In genomic region chr13:55756789-55757188, GRCm38 (mm10) we compare ENCODE assay signal across 10 mouse cellular contexts. TPM values are rescaled to one million over a fixed set of nuclear protein-coding genes. Genes with fewer than 3 reads are reported as not detected.
DNase-seq lines count a peak whose midpoint lies in the region; ATAC-seq and TF ChIP-seq lines count a peak whose summit lies in the region.
"Had no signal": no experiment of that assay in that cellular context is flagged by ENCODE, and none has a peak within 500 bp of the region (broad histone marks: within the 10 kb centered on the region; RNA-seq: fewer than 3 reads in every experiment).

No protein-coding gene starts in this region.

- no peak for DNase-seq in heart, adult 2 months
- DNase-seq in midbrain, embryonic 11.5 days (ENCODE audit: low spot score, missing footprints): peak; percentile 87
- peak; percentile 15 to 50 for DNase-seq in kidney, postnatal 25 days
- DNase-seq in forebrain, postnatal 0 days: no peak
- DNase-seq in layer of hippocampus, postnatal 36 days: no peak
- DNase-seq: adrenal gland, postnatal 25 days had no signal

- H3K4me3 ChIP-seq in heart, embryonic 12.5 days: 0 out of 2 replicates have a peak overlapping the region, but pooled peaks have one; percentile 1
- H3K4me3 ChIP-seq in heart, adult 2 months: no peak overlapping the region
- H3K4me3 ChIP-seq in midbrain, embryonic 11.5 days (ENCODE audit: low read depth, low read length): no peak overlapping the region
- no peak overlapping the region for H3K4me3 ChIP-seq in midbrain, embryonic 16.5 days (ENCODE audit: low read depth, low read length)
- peak overlapping the region; percentile 2; the same call in 1 of the 2 replicates for H3K4me3 ChIP-seq in stomach, embryonic 16.5 days (replicated peaks; ENCODE audit: low read length)
- H3K4me3 ChIP-seq in forebrain, postnatal 0 days (ENCODE audit: low read depth, low read length): no peak overlapping the region
- H3K4me3 ChIP-seq: hindbrain, embryonic 15.5 days had no signal

- TF ChIP-seq CTCF in heart, adult 2 months (IDR thresholded peaks at IDR 0.05): no peak
- TF ChIP-seq CTCF in forebrain, postnatal 0 days (IDR thresholded peaks at IDR 0.05; ENCODE audit: low read depth): no peak

- TF ChIP-seq POLR2A in heart, adult 2 months (IDR thresholded peaks at IDR 0.05; ENCODE audit: insufficient read depth, low read depth, low read length): no peak

- no peaks in the 10 kb centered on the region for H3K27me3 ChIP-seq in heart, embryonic 12.5 days (replicated peaks)
- H3K27me3 ChIP-seq in heart, adult 2 months (ENCODE audit: control insufficient read depth, insufficient read depth, low read length): no peaks in the 10 kb centered on the region
- H3K27me3 ChIP-seq in midbrain, embryonic 11.5 days (ENCODE audit: control insufficient read depth, insufficient read depth, low read length): no peaks in the 10 kb centered on the region
- H3K27me3 ChIP-seq in midbrain, embryonic 16.5 days (ENCODE audit: control insufficient read depth, insufficient read depth, low read depth, low read length): no peaks in the 10 kb centered on the region
- no peaks in the 10 kb centered on the region for H3K27me3 ChIP-seq in stomach, embryonic 16.5 days (ENCODE audit: control insufficient read depth, insufficient read depth, low read length)
- H3K27me3 ChIP-seq in forebrain, postnatal 0 days (ENCODE audit: insufficient read depth, low read length): no peaks in the 10 kb centered on the region
- H3K27me3 ChIP-seq: hindbrain, embryonic 15.5 days had no signal

- no peak for ATAC-seq in heart, embryonic 12.5 days (ENCODE audit: insufficient number of reproducible peaks, low FRiP score)
- no peak for ATAC-seq in midbrain, embryonic 11.5 days (ENCODE audit: low FRiP score)
- ATAC-seq in midbrain, embryonic 16.5 days: no peak
- peak; percentile 65 for ATAC-seq in stomach, embryonic 16.5 days (ENCODE audit: insufficient read depth, low FRiP score)
- no peak for ATAC-seq in forebrain, postnatal 0 days

- no peaks in the 10 kb centered on the region for H3K9me3 ChIP-seq in heart, embryonic 12.5 days (replicated peaks)
- H3K9me3 ChIP-seq in midbrain, embryonic 11.5 days (ENCODE audit: control insufficient read depth, low read length): no peaks in the 10 kb centered on the region
- H3K9me3 ChIP-seq in midbrain, embryonic 16.5 days (replicated peaks; ENCODE audit: control insufficient read depth, low read length, poor library complexity, severe bottlenecking): no peaks in the 10 kb centered on the region
- no peaks in the 10 kb centered on the region for H3K9me3 ChIP-seq in stomach, embryonic 16.5 days (replicated peaks; ENCODE audit: control insufficient read depth, low read length)
- H3K9me3 ChIP-seq in forebrain, postnatal 0 days (ENCODE audit: low read length): no peaks in the 10 kb centered on the region
- H3K9me3 ChIP-seq: hindbrain, embryonic 15.5 days had no signal

- H3K4me2 ChIP-seq in heart, embryonic 12.5 days: peak overlapping the region; percentile 53
- no peak overlapping the region for H3K4me2 ChIP-seq in midbrain, embryonic 11.5 days
- no peak overlapping the region for H3K4me2 ChIP-seq in midbrain, embryonic 16.5 days (ENCODE audit: low read length)
- peak overlapping the region; percentile 35 for H3K4me2 ChIP-seq in stomach, embryonic 16.5 days (ENCODE audit: low read depth, low read length)
- no peak overlapping the region for H3K4me2 ChIP-seq in forebrain, postnatal 0 days (ENCODE audit: low read depth)
- H3K4me2 ChIP-seq: hindbrain, embryonic 15.5 days had no signal

- no peaks in the 10 kb centered on the region for H3K36me3 ChIP-seq in heart, embryonic 12.5 days
- H3K36me3 ChIP-seq in heart, adult 2 months (ENCODE audit: control insufficient read depth, insufficient read depth, low read length): no peaks in the 10 kb centered on the region
- H3K36me3 ChIP-seq in midbrain, embryonic 11.5 days (ENCODE audit: control insufficient read depth, insufficient read depth, low read length): no peaks in the 10 kb centered on the region
- H3K36me3 ChIP-seq in midbrain, embryonic 16.5 days (ENCODE audit: control insufficient read depth, insufficient read depth, low read length): no peaks in the 10 kb centered on the region
- no peaks in the 10 kb centered on the region for H3K36me3 ChIP-seq in stomach, embryonic 16.5 days (ENCODE audit: control insufficient read depth, insufficient read depth, low read length)
- H3K36me3 ChIP-seq in forebrain, postnatal 0 days (ENCODE audit: insufficient read depth): no peaks in the 10 kb centered on the region
- H3K36me3 ChIP-seq: hindbrain, embryonic 15.5 days had no signal

- 39% methylated on average over 8 of the region's 8 CpGs for WGBS in heart, embryonic 12.5 days
- WGBS in heart, adult 2 months: 46% methylated on average over 8 of the region's 8 CpGs
- WGBS in midbrain, embryonic 11.5 days: 46% methylated on average over 8 of the region's 8 CpGs
- 51% methylated on average over 8 of the region's 8 CpGs for WGBS in midbrain, embryonic 16.5 days
- 29% methylated on average over 8 of the region's 8 CpGs for WGBS in stomach, embryonic 16.5 days
- WGBS in forebrain, postnatal 0 days: 37% methylated on average over 8 of the region's 8 CpGs

- TF ChIP-seq EP300 in heart, adult 2 months (IDR thresholded peaks at IDR 0.05; ENCODE audit: insufficient read depth, low read depth, low read length): no peak

- H3K4me1 ChIP-seq in heart, embryonic 12.5 days (replicated peaks): peaks cover 20% of the 10 kb centered on the region
- H3K4me1 ChIP-seq in heart, adult 2 months (ENCODE audit: control insufficient read depth, insufficient read depth, low read length): no peaks in the 10 kb centered on the region
- H3K4me1 ChIP-seq in midbrain, embryonic 11.5 days (ENCODE audit: control insufficient read depth, insufficient read depth, low read length): peaks cover 3% of the 10 kb centered on the region; the same call in 1 of the 2 replicates
- H3K4me1 ChIP-seq in midbrain, embryonic 16.5 days (ENCODE audit: control insufficient read depth, insufficient read depth, low read length): no peaks in the 10 kb centered on the region
- peaks cover 8% of the 10 kb centered on the region; the same call in 1 of the 2 replicates for H3K4me1 ChIP-seq in stomach, embryonic 16.5 days (ENCODE audit: control insufficient read depth, insufficient read depth, low read length)
- no peaks in the 10 kb centered on the region for H3K4me1 ChIP-seq in forebrain, postnatal 0 days (ENCODE audit: insufficient read depth)
- H3K4me1 ChIP-seq: hindbrain, embryonic 15.5 days had no signal

- intact Hi-C loops in heart, adult 2 months (cut with DNase I): no loop called here

- H3K27ac ChIP-seq in heart, embryonic 12.5 days (ENCODE audit: poor library complexity, severe bottlenecking): no peak overlapping the region
- no peak overlapping the region for H3K27ac ChIP-seq in heart, adult 2 months
- no peak overlapping the region for H3K27ac ChIP-seq in midbrain, embryonic 11.5 days (ENCODE audit: low read depth, low read length)
- H3K27ac ChIP-seq in midbrain, embryonic 16.5 days (ENCODE audit: low read length): no peak overlapping the region
- H3K27ac ChIP-seq in stomach, embryonic 16.5 days (ENCODE audit: low read length): peak overlapping the region; percentile 28
- H3K27ac ChIP-seq in forebrain, postnatal 0 days (ENCODE audit: low read depth, low read length): no peak overlapping the region
- H3K27ac ChIP-seq: hindbrain, embryonic 15.5 days had no signal

- no peaks in the 10 kb centered on the region for H3K79me2 ChIP-seq in heart, adult 2 months (replicated peaks; ENCODE audit: control insufficient read depth, insufficient read depth, low read length)

- H3K9ac ChIP-seq in heart, embryonic 12.5 days: peak overlapping the region; percentile 38; the same call in 1 of the 2 replicates
- no peak overlapping the region for H3K9ac ChIP-seq in heart, adult 2 months (ENCODE audit: low read depth, low read length)
- no peak overlapping the region for H3K9ac ChIP-seq in midbrain, embryonic 11.5 days (ENCODE audit: low read length)
- H3K9ac ChIP-seq in midbrain, embryonic 16.5 days (ENCODE audit: low read depth, low read length): no peak overlapping the region
- peak overlapping the region; percentile 48 for H3K9ac ChIP-seq in stomach, embryonic 16.5 days (ENCODE audit: low read length)
- no peak overlapping the region for H3K9ac ChIP-seq in forebrain, postnatal 0 days
- H3K9ac ChIP-seq: hindbrain, embryonic 15.5 days had no signal

RNA-seq across cellular contexts. Expression of gene Catsper3, which starts 27.6 kb away (rescaled TPM):
- polyA plus RNA-seq in heart, embryonic 12.5 days (2016; fragmentation: Nextera tagmentation; extraction: Ambion mirVana): not detected in 2 replicates
- under 1 TPM in 1 of 2 experiments, not detected in 1; 0.23 TPM for total RNA-seq in heart, adult 2 months (2021)
- 0.12 TPM in 1 of 2 replicates, not detected in the other for polyA plus RNA-seq in heart, adult 2 months (2012; rRNA removed)
- not detected in 2 replicates for polyA plus RNA-seq in midbrain, embryonic 11.5 days (2014; fragmentation: Nextera tagmentation; extraction: Ambion mirVana)
- polyA plus RNA-seq in midbrain, embryonic 16.5 days (2015; fragmentation: Nextera tagmentation; extraction: Ambion mirVana): 0.19 TPM in 1 of 2 replicates, not detected in the other
- polyA plus RNA-seq in stomach, embryonic 16.5 days (2015; fragmentation: Nextera tagmentation; extraction: Ambion mirVana): 0.10 TPM in 1 of 2 replicates, not detected in the other
- not detected in 2 replicates for total RNA-seq in forebrain, postnatal 0 days (2014; rRNA removed)
- 0.14 and 0.19 TPM in 2 replicates for polyA plus RNA-seq in forebrain, postnatal 0 days (2015; fragmentation: Nextera tagmentation; extraction: Ambion mirVana)
- under 1 TPM in 1 of 2 experiments, not detected in 1; 0.38 TPM for total RNA-seq in layer of hippocampus, postnatal 36 days (2021)
- polyA plus RNA-seq: hindbrain, embryonic 15.5 days had no signal

RNA-seq across cellular contexts. Expression of gene Pcbd2, which starts 29.6 kb away (rescaled TPM):
- polyA plus RNA-seq in heart, embryonic 12.5 days (2016; fragmentation: Nextera tagmentation; extraction: Ambion mirVana): 60.3 and 60.8 TPM in 2 replicates
- total RNA-seq in heart, adult 2 months (2021): 10 to 100 TPM; 46.7 to 47.6 TPM
- polyA plus RNA-seq in heart, adult 2 months (2012; rRNA removed): 34.0 and 34.6 TPM in 2 replicates
- 30.4 and 34.9 TPM in 2 replicates for polyA plus RNA-seq in midbrain, embryonic 11.5 days (2014; fragmentation: Nextera tagmentation; extraction: Ambion mirVana)
- 17.5 and 20.0 TPM in 2 replicates for polyA plus RNA-seq in midbrain, embryonic 16.5 days (2015; fragmentation: Nextera tagmentation; extraction: Ambion mirVana)
- polyA plus RNA-seq in stomach, embryonic 16.5 days (2015; fragmentation: Nextera tagmentation; extraction: Ambion mirVana): 68.8 and 72.1 TPM in 2 replicates
- 9.6 and 11.1 TPM in 2 replicates for total RNA-seq in forebrain, postnatal 0 days (2014; rRNA removed)
- 28.7 and 29.2 TPM in 2 replicates for polyA plus RNA-seq in forebrain, postnatal 0 days (2015; fragmentation: Nextera tagmentation; extraction: Ambion mirVana)
- 10 to 100 TPM; 32.5 to 35.4 TPM for total RNA-seq in layer of hippocampus, postnatal 36 days (2021)

RNA-seq across cellular contexts. Expression of gene Txndc15, which starts 42.3 kb away (rescaled TPM):
- 63.7 and 67.4 TPM in 2 replicates for polyA plus RNA-seq in heart, embryonic 12.5 days (2016; fragmentation: Nextera tagmentation; extraction: Ambion mirVana)
- total RNA-seq in heart, adult 2 months (2021): 10 to 100 TPM; 39.4 to 47.1 TPM
- polyA plus RNA-seq in heart, adult 2 months (2012; rRNA removed): 29.1 and 37.5 TPM in 2 replicates
- 91.4 and 101 TPM in 2 replicates for polyA plus RNA-seq in midbrain, embryonic 11.5 days (2014; fragmentation: Nextera tagmentation; extraction: Ambion mirVana)
- polyA plus RNA-seq in midbrain, embryonic 16.5 days (2015; fragmentation: Nextera tagmentation; extraction: Ambion mirVana): 143 and 149 TPM in 2 replicates
- 76.6 and 80.1 TPM in 2 replicates for polyA plus RNA-seq in stomach, embryonic 16.5 days (2015; fragmentation: Nextera tagmentation; extraction: Ambion mirVana)
- 116 and 121 TPM in 2 replicates for total RNA-seq in forebrain, postnatal 0 days (2014; rRNA removed)
- 134 and 135 TPM in 2 replicates for polyA plus RNA-seq in forebrain, postnatal 0 days (2015; fragmentation: Nextera tagmentation; extraction: Ambion mirVana)
- total RNA-seq in layer of hippocampus, postnatal 36 days (2021): 10 to 100 TPM; 74.8 to 78.1 TPM

Comparison
In these comparisons a context has a peak if more than half of its experiments do, and no peak if none do; other contexts are left out.
1. H3K4me3 ChIP-seq: peak in heart, embryonic 12.5 days (single experiment) and stomach, embryonic 16.5 days (single experiment); none in heart, adult 2 months (single experiment), midbrain, embryonic 11.5 days (single experiment), midbrain, embryonic 16.5 days (single experiment) and forebrain, postnatal 0 days (single experiment).
2. H3K9ac ChIP-seq: peak in heart, embryonic 12.5 days (single experiment) and stomach, embryonic 16.5 days (single experiment); none in heart, adult 2 months (single experiment), midbrain, embryonic 11.5 days (single experiment), midbrain, embryonic 16.5 days (single experiment) and forebrain, postnatal 0 days (single experiment).
3. H3K4me2 ChIP-seq: peak in heart, embryonic 12.5 days (single experiment) and stomach, embryonic 16.5 days (single experiment); none in midbrain, embryonic 11.5 days (single experiment), midbrain, embryonic 16.5 days (single experiment) and forebrain, postnatal 0 days (single experiment).
4. DNase-seq: peak in midbrain, embryonic 11.5 days (single experiment) and kidney, postnatal 25 days (2 of 2); none in heart, adult 2 months (0 of 2), forebrain, postnatal 0 days (single experiment) and layer of hippocampus, postnatal 36 days (0 of 2).